Mouse (Mus musculus): ENCODE data around the gene Nmd3.

Gene Nmd3

DNA sequence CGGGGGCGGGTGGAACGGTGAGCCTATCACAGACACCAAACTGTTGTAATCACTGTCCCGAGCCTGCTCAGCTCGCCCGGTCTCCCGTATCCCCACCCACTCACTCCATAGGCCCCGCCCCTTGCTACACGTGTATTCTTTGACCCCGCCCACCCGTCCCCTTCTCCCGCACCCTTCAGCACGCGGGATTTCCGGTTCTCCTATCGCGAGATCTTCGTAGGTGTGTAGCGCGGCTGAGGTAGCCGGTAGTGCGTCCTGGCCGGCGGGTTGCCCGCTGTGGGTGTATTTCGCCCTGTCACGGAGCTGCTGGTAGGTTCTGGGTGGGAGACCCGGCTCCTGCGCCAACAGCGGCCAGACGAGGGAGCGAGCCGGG lies at the start of gene Nmd3:
Gene Nmd3, plus strand, starts transcription at position 172 of the 373 bp plus-strand sequence.
- peak; percentile 95 for DNase-seq (ENCODE audit: low read depth, low spot score)

DNA sequence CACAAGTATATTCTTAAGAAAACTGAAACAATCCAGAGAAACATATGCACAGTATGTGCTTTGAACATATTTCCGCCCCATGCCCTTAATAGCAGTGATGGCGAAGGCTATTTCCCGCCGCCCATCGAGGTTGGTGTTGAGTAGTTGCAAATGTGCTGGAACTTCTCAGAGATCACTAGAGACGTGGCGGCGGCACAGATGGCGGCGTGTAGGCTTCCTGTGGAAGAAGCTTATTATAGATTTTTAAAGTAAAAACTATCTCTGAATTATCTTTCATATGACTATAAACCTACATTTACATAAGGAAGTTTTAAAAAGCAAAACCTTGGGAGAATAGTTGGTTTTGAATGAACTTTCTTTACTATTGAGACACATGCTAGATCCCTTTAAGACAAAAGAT lies 48.4 kb upstream of the Nmd3 start:
- no peak for DNase-seq (ENCODE audit: low read depth, low spot score)

DNA sequence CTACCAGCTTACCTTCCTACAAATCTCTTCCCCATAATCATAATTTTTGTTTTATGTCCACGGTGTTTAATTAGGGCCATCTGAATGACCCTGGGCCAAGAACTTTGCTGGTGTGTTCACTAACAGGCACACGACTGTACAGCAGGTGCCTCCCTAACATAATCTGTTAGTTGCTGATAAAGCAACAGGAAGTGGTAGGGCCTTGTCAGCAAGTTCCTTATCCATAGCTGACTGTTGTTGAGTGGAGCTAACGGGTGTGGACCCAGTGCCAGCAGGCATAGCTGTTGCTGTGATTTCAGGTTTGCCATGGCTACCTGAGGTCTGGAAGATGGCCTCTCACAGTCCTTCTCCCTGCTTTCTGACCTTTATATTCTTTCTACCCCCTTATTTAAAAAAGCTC lies 47.6 kb upstream of the Nmd3 start:
- DNase-seq (ENCODE audit: low read depth, low spot score): no peak

DNA sequence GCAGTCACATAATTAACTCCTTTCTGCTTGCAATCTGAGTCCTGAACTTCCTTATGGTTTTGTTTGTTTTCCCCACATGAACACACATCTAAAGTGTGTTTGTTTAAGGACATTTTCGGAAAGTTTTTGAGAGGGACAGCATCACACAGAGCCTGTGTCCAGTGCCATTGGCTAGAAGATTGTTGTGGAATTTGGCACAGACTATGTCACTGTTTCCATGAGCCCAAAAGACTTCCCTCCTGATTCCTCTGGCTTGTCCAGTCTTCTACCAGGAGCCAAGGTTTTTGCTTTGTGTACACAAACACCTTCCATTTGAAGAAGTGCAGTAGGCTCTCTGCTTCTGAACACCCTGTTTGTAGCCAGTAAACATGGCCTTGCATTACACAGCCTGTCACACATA lies 32.0 kb upstream of the Nmd3 start:
- no peak for DNase-seq (ENCODE audit: low read depth, low spot score)

DNA sequence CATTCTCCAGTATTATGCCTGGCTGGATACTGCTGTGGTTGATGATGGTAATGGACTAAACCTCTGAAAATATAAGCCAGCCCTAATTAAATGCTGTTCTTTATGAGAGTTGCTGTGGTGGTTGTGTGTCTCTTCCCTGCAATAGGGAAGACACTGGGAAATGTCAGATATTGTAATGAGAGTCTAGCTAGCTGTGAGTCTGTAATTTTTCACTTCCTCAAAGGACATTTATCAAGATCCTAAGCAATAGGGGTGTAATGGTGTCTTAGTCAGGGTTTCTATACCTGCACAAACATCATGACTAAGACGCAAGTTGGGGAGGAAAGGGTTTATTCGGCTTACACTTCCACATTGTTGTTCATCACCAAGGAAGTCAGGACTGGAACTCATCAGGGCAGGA lies 30.8 kb upstream of the Nmd3 start:
- no peak for DNase-seq (ENCODE audit: low read depth, low spot score)

DNA sequence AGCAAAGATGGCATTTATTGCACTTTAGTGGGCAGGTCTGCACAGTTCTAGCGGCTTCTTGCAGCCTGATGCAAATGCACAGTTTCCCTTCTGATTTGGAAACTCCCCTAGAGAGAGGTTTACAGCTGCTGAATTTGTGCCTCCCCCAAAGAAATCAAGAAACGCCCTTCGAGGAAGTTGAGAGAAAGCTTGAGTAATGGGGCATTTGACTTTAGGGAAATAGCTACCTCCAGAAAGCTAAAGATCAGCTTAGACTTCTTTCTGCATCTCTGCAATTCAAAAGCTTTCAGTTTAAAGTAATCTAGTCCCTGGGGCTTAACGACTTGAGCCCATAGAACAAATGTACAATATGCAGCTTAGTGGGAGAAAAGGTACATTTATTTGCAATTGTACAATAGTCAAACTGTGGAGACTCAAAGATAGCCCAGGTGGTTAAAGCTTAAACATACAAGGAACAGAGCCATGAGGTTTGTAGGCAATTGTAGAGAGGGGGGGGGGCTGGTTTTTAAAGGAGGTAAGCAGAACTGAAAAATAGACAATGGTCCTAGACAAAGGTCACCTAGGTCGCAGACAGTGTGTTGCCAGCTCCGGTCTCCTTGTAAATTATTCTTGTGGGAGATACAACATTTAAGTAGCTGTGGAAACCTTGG lies 21.8 kb upstream of the Nmd3 start:
- no peak for DNase-seq (ENCODE audit: low read depth, low spot score)

DNA sequence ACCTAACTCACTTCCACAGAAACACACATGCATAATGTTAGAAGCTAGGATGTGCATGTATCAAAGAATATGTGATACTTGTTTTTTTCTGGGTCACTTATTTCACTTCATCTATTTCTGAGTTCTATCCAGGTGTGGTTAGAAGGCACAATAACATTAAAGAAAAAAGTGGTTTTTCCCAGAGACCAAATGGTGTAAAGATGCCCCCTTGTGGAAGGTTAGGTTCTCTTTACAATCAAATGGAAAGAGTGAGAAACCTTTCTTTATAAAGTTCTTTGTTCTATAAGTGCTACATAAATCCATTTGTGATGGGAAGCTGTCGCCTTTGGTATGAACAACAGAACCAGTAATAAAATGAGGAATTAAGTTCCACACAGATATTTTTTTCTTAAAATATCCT lies 19.9 kb upstream of the Nmd3 start:
- no peak for DNase-seq (ENCODE audit: low read depth, low spot score)

DNA sequence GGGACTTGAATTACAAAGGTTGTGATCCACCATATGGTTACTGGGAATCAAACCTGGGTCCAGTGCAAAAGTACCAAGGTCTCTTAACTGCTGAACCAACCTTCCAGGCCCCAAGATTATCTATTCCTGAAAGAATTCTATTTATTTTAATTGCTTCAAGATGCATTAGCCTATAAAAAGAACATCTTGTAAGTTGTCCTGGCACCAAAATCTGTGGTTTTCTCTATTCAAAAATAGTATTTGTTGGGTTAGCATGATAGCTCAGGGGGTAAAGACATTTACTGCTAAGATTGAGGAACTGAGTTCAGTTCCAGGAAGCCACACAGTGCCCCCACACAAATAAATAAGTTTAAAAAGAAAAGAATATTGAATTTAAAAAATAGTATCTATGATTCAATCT lies 19.4 kb upstream of the Nmd3 start:
- no peak for DNase-seq (ENCODE audit: low read depth, low spot score)

DNA sequence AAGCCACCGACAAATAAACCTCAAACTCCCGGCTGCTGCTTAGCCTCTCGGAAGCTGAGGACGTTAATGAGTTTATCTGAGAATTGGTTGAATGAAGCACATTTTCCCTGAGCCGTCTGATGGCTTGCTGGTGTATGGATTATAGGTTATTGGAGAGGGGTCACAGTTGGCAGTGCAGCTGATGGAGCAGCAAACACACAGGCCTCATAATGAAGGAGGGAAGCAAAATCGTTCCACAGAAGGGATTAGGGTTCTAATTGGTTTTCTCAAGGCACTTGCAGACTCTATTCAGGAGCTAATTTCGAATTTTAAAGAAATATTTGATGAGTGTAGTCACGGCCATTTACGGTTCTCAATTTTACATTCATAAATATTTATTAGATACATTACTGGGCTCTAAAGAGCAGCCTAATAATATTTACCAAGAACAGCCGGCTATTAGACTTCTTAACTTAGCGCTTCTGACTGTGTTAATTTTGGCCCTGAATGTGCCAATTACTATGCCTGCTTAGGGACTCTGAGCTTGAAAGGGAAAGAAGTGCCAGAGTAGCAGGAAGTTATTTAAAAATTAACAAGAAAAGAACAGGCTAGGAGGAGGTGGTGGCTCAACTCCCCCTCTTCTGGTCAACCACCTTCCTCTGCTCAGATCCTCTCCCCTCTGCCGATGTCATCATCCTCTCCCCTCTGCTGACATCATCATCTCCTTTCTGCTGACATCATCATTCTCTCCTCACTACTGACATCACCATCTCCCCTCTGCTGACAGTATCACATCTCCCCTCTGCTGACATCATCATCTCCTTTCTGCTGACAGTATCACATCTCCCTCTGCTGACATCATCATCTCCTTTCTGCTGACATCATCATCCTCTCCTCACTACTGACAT lies 12.5 kb upstream of the Nmd3 start:
- no peak for DNase-seq (ENCODE audit: low read depth, low spot score)

DNA sequence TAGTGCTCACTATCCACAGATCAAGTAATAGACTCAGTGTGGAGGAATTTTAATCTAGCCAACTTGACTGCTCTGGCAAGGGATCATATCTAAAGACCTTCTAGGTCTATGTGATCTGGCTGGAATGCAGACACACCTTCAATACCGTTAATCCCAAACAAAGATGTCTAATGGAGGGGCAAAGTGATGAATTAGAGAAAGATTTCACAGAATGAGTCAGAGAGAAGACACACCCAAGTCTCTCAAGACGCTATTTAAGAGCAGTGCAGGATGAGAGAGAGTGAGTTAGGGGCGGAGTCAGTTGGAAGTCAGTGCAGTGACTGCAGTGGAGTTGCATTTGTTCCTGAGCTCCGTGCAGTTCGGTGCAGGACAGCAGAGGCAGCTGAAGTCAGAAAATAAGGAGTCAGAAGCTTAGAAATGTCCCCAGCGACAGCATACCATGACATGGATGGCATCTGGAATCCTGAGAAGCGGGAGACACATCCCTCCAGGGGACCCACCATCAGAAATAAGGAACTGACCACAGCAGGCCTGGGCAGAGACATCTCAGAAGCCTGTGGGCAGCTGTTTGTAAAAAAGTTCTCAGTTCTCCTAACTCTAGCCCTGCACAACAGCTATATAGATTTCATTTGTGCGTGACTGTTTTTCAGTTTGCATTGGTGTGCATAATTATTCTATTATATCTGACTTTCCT lies 9.7 kb upstream of the Nmd3 start:
- no peak for DNase-seq (ENCODE audit: low read depth, low spot score)

DNA sequence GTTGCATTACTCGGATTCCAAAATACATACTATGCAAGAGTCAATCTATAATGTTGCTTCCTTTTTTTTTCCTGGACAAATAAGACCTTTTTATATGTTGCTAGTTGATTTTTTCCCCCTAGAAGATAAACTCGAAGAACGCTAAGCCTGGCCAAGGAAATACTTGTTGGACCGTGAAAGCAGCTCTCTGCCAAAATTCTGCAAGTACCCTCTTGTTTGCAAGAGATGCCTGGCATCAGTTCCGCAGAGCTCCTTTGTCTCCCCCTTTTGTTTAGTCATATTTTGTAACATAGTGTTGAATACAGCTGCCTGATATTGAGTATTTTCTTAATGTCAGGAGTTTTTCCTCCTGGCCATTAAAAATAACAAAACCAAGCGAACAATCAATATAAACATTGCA lies 4.3 kb upstream of the Nmd3 start:
- no peak for DNase-seq (ENCODE audit: low read depth, low spot score)

DNA sequence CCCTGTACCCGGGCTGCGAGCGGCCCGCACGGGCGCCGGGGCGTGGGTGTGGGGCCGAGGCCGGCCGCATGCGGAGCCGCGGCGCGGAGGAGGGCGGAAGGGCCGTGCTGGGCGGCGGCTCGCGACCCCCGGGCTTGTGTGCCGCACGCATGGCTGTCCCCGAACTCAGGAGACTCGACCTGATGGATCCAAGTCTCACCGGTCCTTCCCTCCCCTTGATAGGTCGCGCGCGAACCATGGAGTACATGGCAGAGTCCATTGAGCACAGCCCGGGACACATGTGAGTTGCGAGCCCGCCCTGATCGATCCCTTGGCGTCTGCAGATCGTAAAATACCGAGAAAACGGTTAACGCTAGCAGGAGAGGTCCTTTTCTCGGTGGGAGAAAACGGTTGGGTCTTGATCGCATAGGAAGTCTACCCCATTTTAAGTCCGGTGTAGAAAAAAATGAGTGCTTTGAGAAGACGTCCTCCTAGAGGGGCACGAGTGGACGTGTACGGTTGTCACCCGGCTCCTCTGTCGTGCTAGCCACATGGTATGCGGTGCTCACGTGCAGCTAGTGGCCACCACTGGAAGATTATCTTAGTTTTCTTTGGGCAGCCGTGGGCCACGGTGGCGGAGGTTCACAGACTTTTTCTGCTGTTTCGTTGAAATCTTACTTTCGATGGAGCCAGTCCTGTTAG lies 542 bp downstream of the Nmd3 start:
- peak; percentile 42 for DNase-seq (ENCODE audit: low read depth, low spot score)

DNA sequence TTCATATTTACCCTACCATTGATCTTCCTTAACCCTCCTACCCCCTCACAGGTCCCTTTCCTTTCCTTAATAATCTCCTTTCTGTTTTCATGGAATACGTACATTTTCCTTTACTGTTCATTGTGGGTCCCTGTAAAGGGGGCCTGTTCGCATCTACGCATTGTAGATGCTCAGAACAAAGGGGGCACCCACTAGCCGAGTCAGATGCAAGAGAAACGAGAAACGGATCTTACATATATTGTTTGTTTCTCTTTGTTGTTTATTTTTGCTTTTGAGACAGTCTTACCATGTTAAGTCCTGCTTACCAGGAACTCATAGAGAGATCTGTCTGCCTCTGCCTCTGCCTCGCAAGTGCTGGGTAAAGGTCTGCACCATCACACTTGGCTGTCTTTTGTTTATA lies 1.4 kb downstream of the Nmd3 start:
- DNase-seq (ENCODE audit: low read depth, low spot score): no peak

DNA sequence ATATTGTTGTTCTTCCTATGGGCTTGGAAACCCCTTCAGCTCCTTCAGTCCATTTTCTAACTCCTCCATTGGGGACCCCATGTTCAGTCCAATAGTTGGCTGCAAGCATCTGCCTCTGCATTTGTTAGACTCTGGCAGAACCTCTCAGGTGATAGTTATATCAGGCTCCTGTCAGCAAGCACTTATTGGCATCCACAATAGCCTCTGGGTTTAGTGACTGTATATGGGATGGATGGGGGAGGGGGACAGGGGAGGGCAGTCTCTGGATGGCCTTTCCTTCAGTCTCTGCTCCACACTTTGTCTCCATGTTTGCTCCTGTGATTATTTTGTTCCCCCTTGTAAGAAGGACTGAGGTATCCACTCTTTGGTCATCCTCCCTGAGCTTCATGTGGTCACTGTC lies 9.1 kb downstream of the Nmd3 start:
- no peak for DNase-seq (ENCODE audit: low read depth, low spot score)

DNA sequence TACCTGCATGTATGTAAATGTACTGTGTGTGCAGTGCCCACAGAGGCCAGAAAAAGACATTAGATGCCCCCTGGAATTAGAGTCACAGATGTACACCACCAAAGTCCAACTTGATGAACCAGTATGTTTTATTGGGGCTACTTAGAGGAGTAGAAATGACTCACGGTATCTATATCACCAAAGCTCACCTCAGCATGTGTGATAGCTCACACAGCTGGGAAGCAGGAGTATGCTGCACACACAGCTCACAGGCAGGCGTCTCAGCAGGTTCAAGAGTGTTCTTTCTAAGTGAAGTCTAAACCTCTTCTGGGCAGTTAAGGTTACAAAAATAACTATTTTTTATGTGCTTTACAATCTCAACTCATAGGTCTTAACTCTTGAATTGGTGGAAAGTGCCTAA lies 12.2 kb downstream of the Nmd3 start:
- DNase-seq (ENCODE audit: low read depth, low spot score): no peak

DNA sequence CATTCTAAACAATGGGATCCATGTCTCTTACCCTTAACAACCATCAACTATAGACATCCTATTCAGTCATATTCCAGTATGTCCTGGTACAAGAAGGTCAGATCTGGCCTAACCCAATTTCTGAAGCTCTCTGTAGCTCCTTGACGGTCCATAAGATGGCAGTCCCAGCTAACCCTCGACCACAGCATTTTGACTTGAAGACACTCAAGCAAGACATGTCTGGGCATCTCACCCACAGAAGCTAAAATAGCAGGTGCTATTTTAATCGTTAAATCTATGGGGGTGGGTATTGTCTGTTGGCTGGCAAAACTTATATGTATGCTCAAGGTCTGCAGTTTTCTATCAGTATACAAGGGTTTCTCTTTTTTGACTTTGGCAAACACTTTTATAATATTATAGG lies 33.4 kb downstream of the Nmd3 start:
- DNase-seq (ENCODE audit: low read depth, low spot score): no peak

DNA sequence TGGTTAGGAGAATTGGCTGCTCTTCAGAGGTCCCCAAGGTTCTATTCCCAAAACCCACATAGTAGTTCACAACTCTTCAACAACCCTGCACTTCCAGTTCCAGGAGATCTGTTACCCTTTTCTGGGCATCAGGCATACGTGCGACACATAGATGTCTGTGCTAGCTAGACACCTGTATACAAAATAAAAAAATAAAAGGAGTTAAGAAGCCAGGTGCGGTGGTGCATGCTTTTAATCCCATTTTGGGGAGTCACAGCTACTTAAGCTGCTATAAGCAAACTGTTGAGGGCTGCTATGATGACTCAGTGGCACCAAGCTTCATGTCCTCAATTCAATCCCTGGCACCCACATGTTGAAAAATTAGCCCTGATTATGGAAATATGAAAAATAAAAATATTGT lies 34.2 kb downstream of the Nmd3 start:
- DNase-seq (ENCODE audit: low read depth, low spot score): no peak

DNA sequence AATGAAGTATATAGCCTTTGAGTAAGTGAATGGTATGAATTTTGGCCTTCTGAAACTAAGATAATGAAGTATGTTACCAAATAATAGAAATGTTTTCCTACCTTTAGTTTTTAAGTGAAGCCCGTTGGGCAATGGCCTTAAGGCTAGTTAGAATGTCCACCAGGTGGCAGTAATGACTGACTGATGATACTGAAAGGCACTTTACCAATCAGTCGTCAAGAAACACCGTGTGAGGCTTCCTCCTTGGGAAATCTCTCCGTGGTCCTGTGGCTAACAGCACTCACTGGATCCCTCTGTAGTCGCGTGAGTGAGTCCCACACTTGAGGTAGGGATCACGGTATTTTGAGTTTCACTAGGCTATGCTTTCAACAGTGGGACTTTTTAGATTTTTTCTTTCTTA lies 34.7 kb downstream of the Nmd3 start:
- DNase-seq (ENCODE audit: low read depth, low spot score): peak; percentile 13

DNA sequence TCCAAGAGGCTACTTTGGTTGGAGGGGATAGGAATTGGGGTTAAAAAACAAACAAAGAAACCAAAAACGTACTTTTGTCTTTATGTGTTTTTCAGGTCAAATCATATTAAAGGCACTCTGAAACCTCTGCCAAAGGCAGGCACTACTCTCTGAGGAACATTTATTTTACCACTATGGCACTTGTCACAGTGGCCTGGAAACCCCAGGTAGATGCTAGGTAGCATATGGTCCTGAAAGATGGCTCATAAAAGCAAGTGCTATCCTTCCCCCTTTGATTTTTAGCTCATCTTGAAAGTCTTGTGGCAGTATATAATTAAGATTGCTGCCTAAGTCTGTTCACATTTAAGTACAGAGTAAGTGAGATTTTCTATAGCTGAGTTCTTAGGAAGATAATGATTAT lies 35.7 kb downstream of the Nmd3 start:
- no peak for DNase-seq (ENCODE audit: low read depth, low spot score)

DNA sequence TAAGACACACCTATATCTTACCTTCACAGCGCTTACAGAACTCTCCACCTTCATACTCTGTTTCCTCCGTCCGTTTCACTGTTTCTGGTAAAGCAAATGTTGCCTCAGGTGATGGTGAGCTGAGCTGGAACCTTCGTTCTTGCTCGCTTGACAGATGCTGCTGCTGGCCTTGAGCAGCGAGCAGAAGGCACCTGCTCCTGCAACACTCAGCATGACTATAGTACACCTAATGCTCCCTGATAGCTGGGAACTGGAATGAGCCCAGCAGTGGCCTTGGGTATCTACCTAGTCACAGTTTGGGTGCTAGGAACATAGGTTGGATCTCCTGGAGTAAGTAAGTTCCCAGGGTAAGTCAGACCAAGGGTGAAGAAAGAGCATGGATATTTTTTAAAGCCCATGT lies 38.3 kb downstream of the Nmd3 start:
- DNase-seq (ENCODE audit: low read depth, low spot score): no peak

DNA sequence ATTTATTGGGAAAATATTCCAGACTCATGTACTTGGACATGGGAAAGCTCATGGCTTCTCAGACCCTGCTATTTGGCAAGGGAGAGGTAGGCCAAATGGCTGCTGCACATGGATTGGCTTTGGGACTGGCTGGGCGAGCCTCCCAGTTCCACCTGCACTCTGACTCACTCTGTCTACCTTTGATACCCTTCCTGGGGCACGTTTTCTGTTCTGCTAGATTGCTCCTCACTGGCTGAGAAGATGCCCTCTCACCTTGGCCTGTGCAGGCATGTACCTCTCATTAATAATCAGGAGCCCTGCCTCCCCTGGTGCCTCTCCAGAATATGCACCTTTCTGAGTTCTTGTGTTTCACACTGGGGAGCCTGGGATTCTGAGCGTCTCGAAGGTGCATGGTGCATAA lies 39.4 kb downstream of the Nmd3 start:
- no peak for DNase-seq (ENCODE audit: low read depth, low spot score)

DNA sequence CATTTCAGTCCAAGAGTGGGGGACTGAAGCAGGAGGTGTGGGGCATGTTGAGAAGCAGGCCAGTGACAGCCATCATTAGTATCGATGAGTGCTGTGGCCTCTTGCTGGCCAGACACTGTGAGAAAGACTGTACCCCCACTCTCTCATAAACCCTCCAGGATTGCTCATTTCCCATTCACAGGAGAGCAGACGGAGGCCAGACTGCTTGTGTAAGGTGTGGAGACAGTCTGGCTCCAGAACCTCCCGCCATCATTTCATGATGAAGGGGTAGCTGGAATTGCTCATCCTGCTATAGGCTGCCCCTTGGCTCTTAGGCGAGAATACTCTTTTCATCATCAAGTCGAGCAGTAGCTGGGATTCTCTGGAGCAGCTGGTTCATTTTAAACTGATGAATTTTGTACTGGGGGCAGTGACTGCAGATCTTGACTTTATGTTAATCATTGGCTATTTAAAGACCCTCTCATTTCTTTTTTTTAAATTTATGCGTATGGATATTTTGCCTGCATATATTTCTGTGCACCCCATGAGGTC lies 41.1 kb downstream of the Nmd3 start:
- no peak for DNase-seq (ENCODE audit: low read depth, low spot score)

Data from c-Kit-negative CD71-positive TER-119-positive erythroid progenitor cells, embryonic 14.5 days (primary cell).